Mouse (Mus musculus): ENCODE measurements at regions not wholly inside any gene's neighbourhood (a gene's known extent, or its start where the extent isn't known, plus 50 kb on each side); places are given as distances from the start of the nearest gene placed in this dataset.

GRCm38 (mm10) chr16:84318091-84318490 lies 196.8 kb upstream of the A730009L09Rik start:
- no peak for ATAC-seq (replicated peaks; ENCODE audit: insufficient number of reproducible peaks, insufficient read depth, low FRiP score, low read depth)
- no peak overlapping the region for H3K27ac ChIP-seq
- no peaks in the 10 kb centered on the region for H3K36me3 ChIP-seq
- no peak overlapping the region for H3K4me3 ChIP-seq
- H3K27me3 ChIP-seq: no peaks in the 10 kb centered on the region
- no peak overlapping the region for H3K4me2 ChIP-seq
- no peaks in the 10 kb centered on the region for H3K9me3 ChIP-seq (replicated peaks)
- WGBS: 66% methylated on average over 1 of the region's 1 CpGs
- H3K9ac ChIP-seq: no peak overlapping the region
- no peaks in the 10 kb centered on the region for H3K4me1 ChIP-seq (replicated peaks)

GRCm38 (mm10) chr16:84321569-84321968 lies 193.4 kb upstream of the A730009L09Rik start:
- WGBS: 56% methylated on average over 2 of the region's 2 CpGs
- no peak overlapping the region for H3K27ac ChIP-seq
- no peaks in the 10 kb centered on the region for H3K36me3 ChIP-seq
- H3K27me3 ChIP-seq: no peaks in the 10 kb centered on the region
- H3K4me2 ChIP-seq: no peak overlapping the region
- no peak overlapping the region for H3K4me3 ChIP-seq
- H3K9me3 ChIP-seq (replicated peaks): no peaks in the 10 kb centered on the region
- no peaks in the 10 kb centered on the region for H3K4me1 ChIP-seq (replicated peaks)
- no peak for ATAC-seq (replicated peaks; ENCODE audit: insufficient number of reproducible peaks, insufficient read depth, low FRiP score, low read depth)
- H3K9ac ChIP-seq: no peak overlapping the region

- Histone ChIP-seq H3K4me3 (no peak overlapping the region), H3K4me2 (no peak overlapping the region), H3K9me3 (replicated peaks) (no peaks in the 10 kb centered on the region), H3K9ac (no peak overlapping the region), H3K27me3 (no peaks in the 10 kb centered on the region), H3K4me1 (replicated peaks) (no peaks in the 10 kb centered on the region), H3K36me3 (no peaks in the 10 kb centered on the region), H3K27ac (no peak overlapping the region)
- whole genome bisulfite sequencing: 72% methylated on average over 3 of the region's 3 CpGs
- no peak for ATAC-seq (replicated peaks; ENCODE audit: insufficient number of reproducible peaks, insufficient read depth, low FRiP score, low read depth)
Observed at GRCm38 (mm10) chr16:84330293-84330692, 184.6 kb upstream of the A730009L09Rik start.

- ATAC-seq (replicated peaks; ENCODE audit: insufficient number of reproducible peaks, insufficient read depth, low FRiP score, low read depth): no peak
- Histone ChIP-seq H3K4me3 (no peak overlapping the region), H3K4me1 (replicated peaks) (no peaks in the 10 kb centered on the region), H3K36me3 (no peaks in the 10 kb centered on the region), H3K27me3 (no peaks in the 10 kb centered on the region), H3K27ac (no peak overlapping the region), H3K4me2 (no peak overlapping the region), H3K9ac (no peak overlapping the region), H3K9me3 (replicated peaks) (no peaks in the 10 kb centered on the region)
- 39% methylated on average over 4 of the region's 4 CpGs for WGBS
Observed at GRCm38 (mm10) chr16:84346089-84346488, 168.8 kb upstream of the A730009L09Rik start.

- H3K27ac ChIP-seq: no peak overlapping the region
- no peaks in the 10 kb centered on the region for H3K9me3 ChIP-seq (replicated peaks)
- WGBS: 76% methylated on average over 5 of the region's 5 CpGs
- no peaks in the 10 kb centered on the region for H3K36me3 ChIP-seq
- no peaks in the 10 kb centered on the region for H3K27me3 ChIP-seq
- no peaks in the 10 kb centered on the region for H3K4me1 ChIP-seq (replicated peaks)
- H3K4me2 ChIP-seq: no peak overlapping the region
- no peak overlapping the region for H3K4me3 ChIP-seq
- no peak for ATAC-seq (replicated peaks; ENCODE audit: insufficient number of reproducible peaks, insufficient read depth, low FRiP score, low read depth)
- H3K9ac ChIP-seq: no peak overlapping the region
Observed at GRCm38 (mm10) chr16:84355118-84355517, 159.8 kb upstream of the A730009L09Rik start.

- 72% methylated on average over 6 of the region's 6 CpGs for WGBS
- Histone ChIP-seq H3K27ac (no peak overlapping the region), H3K4me2 (no peak overlapping the region), H3K36me3 (no peaks in the 10 kb centered on the region), H3K4me3 (no peak overlapping the region), H3K27me3 (no peaks in the 10 kb centered on the region), H3K9ac (no peak overlapping the region), H3K4me1 (replicated peaks) (no peaks in the 10 kb centered on the region), H3K9me3 (replicated peaks) (no peaks in the 10 kb centered on the region)
- no peak for ATAC-seq (replicated peaks; ENCODE audit: insufficient number of reproducible peaks, insufficient read depth, low FRiP score, low read depth)
Observed at GRCm38 (mm10) chr16:84365969-84366368, 149.0 kb upstream of the A730009L09Rik start.

DNA sequence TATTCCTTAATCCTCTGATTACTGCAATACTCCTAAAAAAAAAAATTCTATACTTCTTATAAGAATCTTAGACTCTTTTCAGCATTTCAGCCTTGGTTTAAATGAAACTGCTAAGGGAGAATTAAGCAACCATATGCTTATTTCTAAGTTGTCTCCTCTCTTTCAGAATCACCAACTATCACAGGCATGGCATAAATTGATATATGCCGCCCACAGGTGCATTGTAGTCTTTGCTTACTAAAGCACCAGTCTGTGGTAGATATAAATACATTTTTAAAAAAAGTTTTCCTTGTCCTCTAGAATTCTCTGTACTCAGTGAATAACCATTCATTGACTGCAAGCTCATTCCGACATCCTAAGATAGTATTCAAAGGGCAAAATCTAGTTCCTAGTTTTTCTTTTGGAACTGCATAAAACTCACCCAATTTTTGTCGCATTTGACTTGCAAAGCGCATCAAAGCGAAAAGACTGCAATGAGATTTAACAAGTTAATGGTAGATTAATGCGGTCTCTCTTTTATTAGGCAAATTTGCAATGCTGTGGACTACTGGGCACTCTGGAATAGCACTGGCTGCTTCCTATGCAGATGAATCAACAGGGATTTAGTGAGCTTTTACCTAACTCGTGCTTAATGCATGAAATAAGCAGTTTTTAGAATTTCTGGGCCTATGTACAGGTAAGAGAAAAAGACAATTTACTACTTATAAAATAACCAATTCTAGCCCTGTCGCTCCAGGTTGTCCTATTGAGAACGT lies 145.8 kb upstream of the A730009L09Rik start:
- H3K9ac ChIP-seq: no peak overlapping the region
- H3K27me3 ChIP-seq: no peaks in the 10 kb centered on the region
- H3K27ac ChIP-seq: no peak overlapping the region
- WGBS: 74% methylated on average over 9 of the region's 9 CpGs
- ATAC-seq (replicated peaks; ENCODE audit: insufficient number of reproducible peaks, insufficient read depth, low FRiP score, low read depth): no peak
- H3K36me3 ChIP-seq: no peaks in the 10 kb centered on the region
- no peak overlapping the region for H3K4me2 ChIP-seq
- H3K4me1 ChIP-seq (replicated peaks): no peaks in the 10 kb centered on the region
- no peak overlapping the region for H3K4me3 ChIP-seq
- no peaks in the 10 kb centered on the region for H3K9me3 ChIP-seq (replicated peaks)

DNA sequence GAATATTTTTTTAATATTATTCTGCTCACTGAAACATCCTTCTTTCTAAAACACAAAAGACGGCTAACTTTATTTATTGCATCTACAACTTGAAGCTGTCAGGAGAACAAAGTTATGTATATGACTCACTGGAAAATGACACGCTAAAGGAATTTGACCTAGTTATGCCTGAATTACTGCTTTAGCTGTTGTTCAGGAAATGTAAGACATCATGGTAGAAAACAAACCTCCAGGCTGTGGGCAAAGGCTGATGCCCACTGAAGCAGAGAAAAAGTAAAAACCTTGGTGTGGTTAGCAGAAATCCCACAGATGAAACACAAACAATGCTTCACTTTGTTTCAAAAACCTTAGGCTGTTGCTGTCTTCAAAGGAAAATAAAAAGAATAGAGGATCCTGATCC lies 136.5 kb upstream of the A730009L09Rik start:
- no peak overlapping the region for H3K4me2 ChIP-seq
- H3K4me3 ChIP-seq: no peak overlapping the region
- 77% methylated on average over 2 of the region's 2 CpGs for WGBS
- no peaks in the 10 kb centered on the region for H3K9me3 ChIP-seq (replicated peaks)
- H3K27me3 ChIP-seq: no peaks in the 10 kb centered on the region
- ATAC-seq (replicated peaks; ENCODE audit: insufficient number of reproducible peaks, insufficient read depth, low FRiP score, low read depth): no peak
- no peak overlapping the region for H3K9ac ChIP-seq
- no peaks in the 10 kb centered on the region for H3K4me1 ChIP-seq (replicated peaks)
- no peaks in the 10 kb centered on the region for H3K36me3 ChIP-seq
- no peak overlapping the region for H3K27ac ChIP-seq

- no peak overlapping the region for H3K4me3 ChIP-seq
- H3K9ac ChIP-seq: no peak overlapping the region
- ATAC-seq (replicated peaks; ENCODE audit: insufficient number of reproducible peaks, insufficient read depth, low FRiP score, low read depth): no peak
- H3K9me3 ChIP-seq (replicated peaks): no peaks in the 10 kb centered on the region
- no peaks in the 10 kb centered on the region for H3K4me1 ChIP-seq (replicated peaks)
- no peak overlapping the region for H3K4me2 ChIP-seq
- H3K36me3 ChIP-seq: no peaks in the 10 kb centered on the region
- H3K27me3 ChIP-seq: no peaks in the 10 kb centered on the region
- WGBS: 68% methylated on average over 9 of the region's 9 CpGs
- no peak overlapping the region for H3K27ac ChIP-seq
Observed at GRCm38 (mm10) chr16:84391756-84392155, 123.2 kb upstream of the A730009L09Rik start.

GRCm38 (mm10) chr16:84394895-84395294 lies 120.0 kb upstream of the A730009L09Rik start:
- Histone ChIP-seq H3K4me3 (no peak overlapping the region), H3K36me3 (no peaks in the 10 kb centered on the region), H3K9ac (no peak overlapping the region), H3K27me3 (no peaks in the 10 kb centered on the region), H3K4me2 (no peak overlapping the region), H3K9me3 (replicated peaks) (no peaks in the 10 kb centered on the region), H3K4me1 (replicated peaks) (no peaks in the 10 kb centered on the region), H3K27ac (no peak overlapping the region)
- 73% methylated on average over 3 of the region's 3 CpGs for WGBS
- ATAC-seq (replicated peaks; ENCODE audit: insufficient number of reproducible peaks, insufficient read depth, low FRiP score, low read depth): 0 out of 2 replicates have a peak, but pooled peaks have one; percentile 10

GRCm38 (mm10) chr16:84421650-84422049 lies 93.3 kb upstream of the A730009L09Rik start:
- WGBS: 66% methylated on average over 2 of the region's 2 CpGs
- no peaks in the 10 kb centered on the region for H3K27me3 ChIP-seq
- H3K4me3 ChIP-seq: no peak overlapping the region
- no peaks in the 10 kb centered on the region for H3K4me1 ChIP-seq (replicated peaks)
- no peaks in the 10 kb centered on the region for H3K36me3 ChIP-seq
- no peak overlapping the region for H3K4me2 ChIP-seq
- no peak overlapping the region for H3K9ac ChIP-seq
- no peaks in the 10 kb centered on the region for H3K9me3 ChIP-seq (replicated peaks)
- ATAC-seq (replicated peaks; ENCODE audit: insufficient number of reproducible peaks, insufficient read depth, low FRiP score, low read depth): no peak
- H3K27ac ChIP-seq: no peak overlapping the region

- Histone ChIP-seq H3K36me3 (no peaks in the 10 kb centered on the region), H3K4me2 (no peak overlapping the region), H3K9ac (no peak overlapping the region), H3K4me1 (replicated peaks) (no peaks in the 10 kb centered on the region), H3K4me3 (no peak overlapping the region), H3K27ac (no peak overlapping the region), H3K27me3 (no peaks in the 10 kb centered on the region), H3K9me3 (replicated peaks) (no peaks in the 10 kb centered on the region)
- WGBS: 73% methylated on average over 7 of the region's 7 CpGs
- no peak for ATAC-seq (replicated peaks; ENCODE audit: insufficient number of reproducible peaks, insufficient read depth, low FRiP score, low read depth)
Observed at GRCm38 (mm10) chr16:84426990-84427540, 87.9 kb upstream of the A730009L09Rik start.

All from heart, embryonic 15.5 days (tissue).